Mouse (Mus musculus): ENCODE measurements at regions not wholly inside any gene's neighbourhood (a gene's known extent, or its start where the extent isn't known, plus 50 kb on each side); places are given as distances from the start of the nearest gene placed in this dataset.

DNA sequence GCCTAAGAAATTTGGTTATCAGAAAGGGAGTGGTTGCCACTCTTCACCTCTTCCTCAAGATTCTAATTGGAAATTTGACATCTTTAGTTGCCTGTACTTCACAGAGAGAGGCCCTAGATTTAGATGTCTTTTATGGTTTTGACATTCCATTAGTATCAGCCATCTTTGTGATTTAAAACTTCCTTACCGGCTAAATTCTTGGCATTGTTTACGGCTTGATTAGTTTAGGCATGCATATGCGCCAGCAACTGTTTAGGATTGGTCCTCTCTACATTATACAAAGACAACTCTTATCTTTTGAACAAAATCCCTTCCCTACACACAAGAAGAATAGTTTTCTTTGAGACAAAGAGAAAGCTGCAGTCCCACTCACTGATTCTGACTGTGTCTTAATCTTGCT is 97.0 kb upstream of the Trim52 start:
- TF ChIP-seq ZC3H11A (IDR thresholded peaks at IDR 0.05; ENCODE audit: borderline replicate concordance, low read depth, low read length) (no peak), ZNF384 (IDR thresholded peaks at IDR 0.05; ENCODE audit: low read depth, low read length) (no peak), MAFK (IDR thresholded peaks at IDR 0.05; ENCODE audit: insufficient read depth, low read depth, low read length) (peak; percentile 70; the same call in 1 of the 2 replicates), CHD2 (IDR thresholded peaks at IDR 0.05; ENCODE audit: low read depth, low read length) (no peak)
